18 mouse cellular contexts compared by ENCODE assay signal in genomic region chr12:58619508-58620310, GRCm38 (mm10).
"Had no signal": no experiment of that assay in that cellular context is flagged by ENCODE, and none has a peak within 500 bp of the region (broad histone marks: within the 10 kb centered on the region; RNA-seq: fewer than 3 reads in every experiment).

No protein-coding gene starts in this region.

- H3K4me3 ChIP-seq: limb, embryonic 10.5 days; limb, embryonic 13.5 days; liver, embryonic 13.5 days; myocyte; neural tube, embryonic 13.5 days had no signal

- H3K4me2 ChIP-seq: limb, embryonic 13.5 days; liver, embryonic 13.5 days; midbrain, embryonic 11.5 days; neural tube, embryonic 13.5 days had no signal

- DNase-seq: kidney, adult 18-20 months; kidney, adult 9 months; kidney, postnatal 14 days; kidney, postnatal 4 days; liver; liver, embryonic 13.5 days; lung, adult 2 months; lung, postnatal 14 days; lung, postnatal 4 days; midbrain, embryonic 14.5 days; retina, postnatal 1 day; thymus, adult 18-20 months; thymus, postnatal 4 days had no signal

- H3K9ac ChIP-seq: limb, embryonic 13.5 days; liver, embryonic 13.5 days; neural tube, embryonic 13.5 days had no signal

- H3K27ac ChIP-seq: limb, embryonic 10.5 days; limb, embryonic 13.5 days; liver, embryonic 13.5 days; neural tube, embryonic 13.5 days had no signal

- H3K9me3 ChIP-seq: limb, embryonic 10.5 days; limb, embryonic 13.5 days; liver, embryonic 13.5 days; neural tube, embryonic 13.5 days had no signal

- H3K36me3 ChIP-seq: limb, embryonic 10.5 days; limb, embryonic 13.5 days; liver, embryonic 13.5 days; neural tube, embryonic 13.5 days had no signal

- H3K27me3 ChIP-seq: limb, embryonic 13.5 days; liver, embryonic 13.5 days; neural tube, embryonic 13.5 days had no signal

- H3K4me1 ChIP-seq: limb, embryonic 10.5 days; limb, embryonic 13.5 days; liver, embryonic 13.5 days; neural tube, embryonic 13.5 days had no signal
